Mouse (Mus musculus): ENCODE data around the gene Ncoa3. TPM values are rescaled to one million over a fixed set of nuclear protein-coding genes. Genes with fewer than 3 reads are reported as not detected.
A peak's percentile ranks its signal among the peaks of the same experiment; 100 is the strongest.

Ncoa3 gene
- polyA plus RNA-seq, 1 experiment from 2014 or later = 22.4 TPM

DNA sequence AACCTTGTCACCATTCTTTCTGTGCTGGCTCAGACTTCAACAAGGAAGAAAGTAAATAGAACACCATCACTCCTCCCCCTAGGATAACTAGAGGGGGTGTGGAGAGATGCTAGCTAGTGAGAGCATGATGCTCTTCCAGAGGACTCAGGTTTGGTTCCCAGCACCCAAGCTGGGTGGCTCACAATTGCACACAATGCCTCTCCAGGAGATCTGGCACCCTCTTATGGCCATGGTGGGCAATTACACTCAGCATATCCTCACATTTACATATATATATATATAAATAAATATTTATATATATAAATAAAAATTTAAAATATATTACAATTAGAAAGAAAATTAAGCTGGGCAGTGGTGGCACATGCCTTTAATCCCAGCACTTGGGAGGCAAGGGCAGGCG, 104.4 kb downstream of the Ncoa3 start:
- Histone ChIP-seq H3K4me3 (ENCODE audit: low read depth, low read length) (no peak overlapping the region), H3K9ac (ENCODE audit: low read length) (no peak overlapping the region), H3K27me3 (ENCODE audit: control insufficient read depth, insufficient read depth, low read length) (no peaks in the 10 kb centered on the region), H3K4me2 (ENCODE audit: low read depth) (no peak overlapping the region), H3K4me1 (ENCODE audit: control insufficient read depth, insufficient read depth, low read length) (peaks cover 2% of the 10 kb centered on the region; the same call in 1 of the 2 replicates), H3K27ac (ENCODE audit: low read depth, low read length) (no peak overlapping the region), H3K36me3 (ENCODE audit: control insufficient read depth, insufficient read depth, low read length) (peaks cover 31% of the 10 kb centered on the region), H3K9me3 (ENCODE audit: control insufficient read depth, low read length) (no peaks in the 10 kb centered on the region)
- ATAC-seq (ENCODE audit: insufficient read depth, low FRiP score, low TSS enrichment) (no peak), DNase-seq (ENCODE audit: low spot score) (no peak)
- WGBS = 95% methylated on average over 1 of the region's 1 CpGs

DNA sequence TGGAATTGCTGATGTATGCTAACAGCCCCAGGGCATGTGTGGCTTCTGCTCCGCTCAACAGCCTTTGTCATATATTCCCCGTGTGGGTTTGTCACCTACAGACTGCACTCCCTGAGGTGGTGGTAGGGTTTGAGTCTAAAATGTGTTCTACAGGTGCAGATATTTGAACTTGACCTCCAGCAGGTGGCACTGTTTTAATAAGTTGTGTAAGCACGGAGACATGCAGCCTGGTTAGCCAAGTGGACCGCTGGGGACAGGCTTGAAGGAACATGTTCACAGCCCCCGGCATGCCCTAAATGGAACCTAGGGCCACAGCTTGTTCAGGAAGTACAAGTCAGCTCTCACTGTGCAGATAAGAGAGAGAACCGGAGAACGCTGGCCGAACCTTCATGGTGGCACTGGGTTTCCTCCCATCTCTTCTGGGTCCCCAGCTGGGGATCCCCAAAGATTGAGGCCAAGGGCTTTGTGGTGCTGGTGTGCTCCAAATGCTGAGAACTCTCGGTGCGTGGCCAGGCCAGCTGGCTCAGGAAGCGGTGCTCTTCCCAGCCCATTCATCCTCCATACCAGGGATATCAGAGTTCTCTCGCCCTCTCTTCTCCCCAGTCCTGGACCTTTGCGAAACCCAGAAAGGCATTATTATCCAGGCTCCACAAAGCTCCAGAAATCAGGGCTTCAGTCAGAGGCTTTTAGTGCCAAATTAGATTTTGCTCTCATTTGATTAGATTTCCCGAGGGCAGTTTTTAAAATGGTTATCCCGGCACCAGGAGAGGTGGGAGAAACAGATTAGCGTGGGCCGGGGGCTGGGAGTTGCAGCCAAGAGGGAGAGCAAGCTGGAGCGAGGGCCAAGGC, 105.2 kb downstream of the Ncoa3 start:
- Histone ChIP-seq H3K4me2 (ENCODE audit: low read depth) (no peak overlapping the region), H3K9ac (ENCODE audit: low read length) (no peak overlapping the region), H3K27me3 (ENCODE audit: control insufficient read depth, insufficient read depth, low read length) (no peaks in the 10 kb centered on the region), H3K9me3 (ENCODE audit: control insufficient read depth, low read length) (no peaks in the 10 kb centered on the region), H3K36me3 (ENCODE audit: control insufficient read depth, insufficient read depth, low read length) (peaks cover 26% of the 10 kb centered on the region), H3K27ac (ENCODE audit: low read depth, low read length) (no peak overlapping the region), H3K4me3 (ENCODE audit: low read depth, low read length) (no peak overlapping the region), H3K4me1 (ENCODE audit: control insufficient read depth, insufficient read depth, low read length) (peaks cover 2% of the 10 kb centered on the region; the same call in 1 of the 2 replicates)
- 85% methylated on average over 18 of the region's 18 CpGs for WGBS
- DNase-seq (ENCODE audit: low spot score) (no peak), ATAC-seq (ENCODE audit: insufficient read depth, low FRiP score, low TSS enrichment) (no peak)

DNA sequence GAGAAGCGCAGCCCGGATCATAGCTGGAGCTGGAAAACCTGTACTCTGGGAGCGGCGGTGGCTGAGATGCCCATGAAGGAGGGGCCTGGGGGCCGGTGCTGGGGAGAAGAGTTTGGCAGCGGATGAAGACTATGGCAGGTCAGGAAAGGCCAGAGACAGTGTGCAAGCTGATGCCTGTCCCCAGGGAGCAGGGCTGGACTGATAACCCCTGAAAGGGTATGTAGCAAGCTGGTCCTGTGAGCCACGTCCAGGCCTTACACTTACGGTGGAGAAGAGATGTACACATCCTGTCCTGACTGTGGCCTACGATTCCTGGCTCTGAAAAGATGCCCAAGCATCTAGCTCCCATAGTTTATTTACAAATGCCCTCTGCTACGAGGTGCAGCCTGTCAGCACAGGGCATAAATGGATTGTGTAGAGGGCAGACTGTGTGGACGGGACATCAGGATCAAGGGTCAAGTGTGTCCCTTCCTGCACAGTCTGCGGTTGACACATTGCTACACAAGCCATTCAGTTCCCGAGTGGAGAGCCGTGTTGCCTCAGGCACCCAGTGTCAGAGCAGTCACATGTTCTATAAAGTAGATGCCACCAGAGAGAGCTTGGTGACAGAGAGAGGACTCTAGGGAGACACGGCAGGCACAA, 106.0 kb downstream of the Ncoa3 start:
- Histone ChIP-seq H3K4me3 (ENCODE audit: low read depth, low read length) (no peak overlapping the region), H3K27me3 (ENCODE audit: control insufficient read depth, insufficient read depth, low read length) (no peaks in the 10 kb centered on the region), H3K9ac (ENCODE audit: low read length) (no peak overlapping the region), H3K4me2 (ENCODE audit: low read depth) (no peak overlapping the region), H3K9me3 (ENCODE audit: control insufficient read depth, low read length) (no peaks in the 10 kb centered on the region), H3K36me3 (ENCODE audit: control insufficient read depth, insufficient read depth, low read length) (peaks cover 19% of the 10 kb centered on the region), H3K4me1 (ENCODE audit: control insufficient read depth, insufficient read depth, low read length) (peaks cover 2% of the 10 kb centered on the region; the same call in 1 of the 2 replicates), H3K27ac (ENCODE audit: low read depth, low read length) (no peak overlapping the region)
- ATAC-seq (ENCODE audit: insufficient read depth, low FRiP score, low TSS enrichment) (no peak), DNase-seq (ENCODE audit: low spot score) (no peak)
- WGBS = 86% methylated on average over 15 of the region's 15 CpGs

DNA sequence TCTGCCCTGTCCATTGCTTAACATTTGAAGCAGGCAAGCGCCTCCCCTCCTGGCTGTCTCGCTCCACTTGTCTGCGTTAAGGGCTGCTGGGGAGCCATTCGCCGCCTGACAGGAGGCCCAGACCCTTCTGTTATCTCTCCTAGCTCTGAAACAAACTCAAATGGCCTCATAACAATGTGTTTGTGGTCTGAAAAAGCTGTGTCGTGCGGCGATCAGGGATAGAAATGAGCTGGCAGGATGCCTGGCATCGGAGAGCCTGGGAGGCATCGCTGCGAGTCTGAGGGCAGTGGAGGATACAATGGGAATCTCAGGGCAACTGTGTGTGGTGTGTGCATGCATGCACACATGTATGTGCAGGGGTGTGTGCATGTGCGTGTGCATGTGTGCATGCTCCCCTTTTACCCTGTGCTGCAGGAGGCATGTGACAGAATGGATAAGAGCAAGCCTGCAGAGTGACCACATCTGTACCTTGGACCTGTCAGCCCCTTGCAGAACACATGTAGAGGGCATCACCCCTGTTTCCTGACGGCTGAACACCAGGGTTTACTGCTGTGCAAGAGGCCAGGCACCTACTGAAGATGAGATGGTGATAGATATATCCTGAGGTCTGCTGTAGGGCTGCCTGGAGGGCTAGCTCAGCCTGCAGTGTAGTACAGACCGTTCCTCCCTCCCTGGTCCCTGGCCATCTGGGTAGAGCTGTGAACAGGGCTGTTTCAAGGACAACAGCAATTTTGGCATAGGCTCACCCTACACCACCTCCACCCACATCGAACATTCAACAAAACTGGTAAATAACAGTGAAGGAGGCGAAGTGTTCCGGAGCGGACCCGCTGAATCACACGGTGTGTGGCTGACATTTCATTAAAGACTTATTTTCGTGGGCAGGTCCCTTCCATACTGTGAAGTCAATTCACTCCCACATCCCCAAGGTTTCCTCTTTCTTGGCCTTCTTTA, 108.2 kb downstream of the Ncoa3 start:
- Histone ChIP-seq H3K36me3 (ENCODE audit: control insufficient read depth, insufficient read depth, low read length) (peaks cover 8% of the 10 kb centered on the region), H3K9me3 (ENCODE audit: control insufficient read depth, low read length) (no peaks in the 10 kb centered on the region), H3K27me3 (ENCODE audit: control insufficient read depth, insufficient read depth, low read length) (no peaks in the 10 kb centered on the region), H3K4me1 (ENCODE audit: control insufficient read depth, insufficient read depth, low read length) (peaks cover 2% of the 10 kb centered on the region; the same call in 1 of the 2 replicates), H3K4me3 (ENCODE audit: low read depth, low read length) (no peak overlapping the region), H3K9ac (ENCODE audit: low read length) (no peak overlapping the region), H3K4me2 (ENCODE audit: low read depth) (no peak overlapping the region), H3K27ac (ENCODE audit: low read depth, low read length) (no peak overlapping the region)
- DNase-seq (ENCODE audit: low spot score) = no peak
- 91% methylated on average over 21 of the region's 21 CpGs for WGBS
- ATAC-seq (ENCODE audit: insufficient read depth, low FRiP score, low TSS enrichment) = no peak

DNA sequence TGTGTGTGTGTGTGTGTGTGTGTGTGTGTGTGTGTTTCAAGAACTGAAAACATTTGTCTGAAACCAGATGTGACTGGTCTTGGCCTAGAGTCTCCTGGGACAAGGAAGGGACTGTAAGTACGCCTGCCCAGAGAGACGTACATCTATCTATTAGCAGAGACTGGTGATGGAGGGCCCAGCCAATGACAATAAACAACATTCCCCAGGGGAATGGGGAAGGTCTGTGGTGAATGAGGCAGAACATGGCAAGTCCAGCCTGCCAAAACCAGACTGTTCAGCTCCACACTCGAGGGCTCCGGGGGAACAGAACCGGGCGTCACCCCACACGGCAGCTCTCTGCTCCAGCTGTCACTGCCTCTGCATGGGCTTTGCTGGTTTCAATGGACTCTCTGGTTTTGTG, 110.5 kb downstream of the Ncoa3 start:
- Histone ChIP-seq H3K4me2 (ENCODE audit: low read depth) (no peak overlapping the region), H3K36me3 (ENCODE audit: control insufficient read depth, insufficient read depth, low read length) (peaks cover 8% of the 10 kb centered on the region), H3K27me3 (ENCODE audit: control insufficient read depth, insufficient read depth, low read length) (no peaks in the 10 kb centered on the region), H3K27ac (ENCODE audit: low read depth, low read length) (no peak overlapping the region), H3K9me3 (ENCODE audit: control insufficient read depth, low read length) (no peaks in the 10 kb centered on the region), H3K9ac (ENCODE audit: low read length) (no peak overlapping the region), H3K4me3 (ENCODE audit: low read depth, low read length) (no peak overlapping the region), H3K4me1 (ENCODE audit: control insufficient read depth, insufficient read depth, low read length) (peaks cover 2% of the 10 kb centered on the region; the same call in 1 of the 2 replicates)
- ATAC-seq (ENCODE audit: insufficient read depth, low FRiP score, low TSS enrichment) (no peak), DNase-seq (ENCODE audit: low spot score) (peak; percentile 45)
- WGBS = 57% methylated on average over 7 of the region's 7 CpGs

DNA sequence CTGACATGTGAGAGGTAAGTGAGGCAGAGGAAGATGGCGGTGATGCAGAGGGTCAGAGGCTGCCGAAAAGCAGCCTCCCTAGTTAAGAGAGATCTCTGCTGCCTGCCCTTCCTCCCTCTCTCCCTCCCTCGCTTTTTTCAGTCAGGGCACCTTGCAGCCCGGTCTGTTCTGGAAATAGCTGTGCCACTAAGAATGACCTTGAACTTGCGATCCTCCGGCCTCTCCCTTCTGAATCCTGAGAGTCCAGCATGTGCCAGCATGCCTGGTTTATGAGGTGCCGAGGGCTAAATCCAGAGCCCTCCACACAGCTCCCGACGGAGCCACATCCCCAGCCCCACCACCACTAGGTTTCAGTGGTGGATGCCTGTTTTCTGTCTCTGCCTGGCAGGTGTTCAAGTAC, 113.5 kb downstream of the Ncoa3 start:
- Histone ChIP-seq H3K27me3 (ENCODE audit: control insufficient read depth, insufficient read depth, low read length) (no peaks in the 10 kb centered on the region), H3K9me3 (ENCODE audit: control insufficient read depth, low read length) (no peaks in the 10 kb centered on the region), H3K4me2 (ENCODE audit: low read depth) (no peak overlapping the region), H3K4me3 (ENCODE audit: low read depth, low read length) (no peak overlapping the region), H3K9ac (ENCODE audit: low read length) (no peak overlapping the region), H3K36me3 (ENCODE audit: control insufficient read depth, insufficient read depth, low read length) (peaks cover 5% of the 10 kb centered on the region; the same call in 1 of the 2 replicates), H3K4me1 (ENCODE audit: control insufficient read depth, insufficient read depth, low read length) (no peaks in the 10 kb centered on the region), H3K27ac (ENCODE audit: low read depth, low read length) (no peak overlapping the region)
- no peak for ATAC-seq (ENCODE audit: insufficient read depth, low FRiP score, low TSS enrichment)
- no peak for DNase-seq (ENCODE audit: low spot score)
- 85% methylated on average over 9 of the region's 9 CpGs for WGBS

DNA sequence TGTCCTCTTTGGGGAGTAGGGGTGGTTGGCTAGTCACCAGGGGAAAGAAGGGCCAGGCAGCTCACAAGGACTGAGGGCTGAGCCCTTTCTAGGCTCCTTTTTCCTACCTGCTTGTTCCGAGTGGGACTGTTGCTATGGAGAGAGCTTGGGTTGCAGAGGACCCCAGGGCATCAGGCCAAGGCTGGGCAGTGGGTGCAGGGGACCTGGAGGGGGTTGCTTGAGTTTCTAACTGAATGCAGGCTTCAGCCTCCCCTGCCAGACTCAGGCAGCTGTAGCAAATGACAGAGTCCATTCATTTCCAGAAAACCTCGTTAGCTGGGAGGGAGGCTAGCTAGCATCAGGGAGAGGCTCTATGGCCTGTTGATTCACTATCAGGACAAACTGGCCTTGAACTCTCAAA, 114.2 kb downstream of the Ncoa3 start:
- no peak for ATAC-seq (ENCODE audit: insufficient read depth, low FRiP score, low TSS enrichment)
- Histone ChIP-seq H3K4me1 (ENCODE audit: control insufficient read depth, insufficient read depth, low read length) (peaks cover under 1% of the 10 kb centered on the region), H3K27ac (ENCODE audit: low read depth, low read length) (no peak overlapping the region), H3K4me2 (ENCODE audit: low read depth) (no peak overlapping the region), H3K27me3 (ENCODE audit: control insufficient read depth, insufficient read depth, low read length) (no peaks in the 10 kb centered on the region), H3K36me3 (ENCODE audit: control insufficient read depth, insufficient read depth, low read length) (peaks cover 5% of the 10 kb centered on the region; the same call in 1 of the 2 replicates), H3K9me3 (ENCODE audit: control insufficient read depth, low read length) (no peaks in the 10 kb centered on the region), H3K4me3 (ENCODE audit: low read depth, low read length) (no peak overlapping the region), H3K9ac (ENCODE audit: low read length) (no peak overlapping the region)
- 76% methylated on average over 2 of the region's 2 CpGs for WGBS
- no peak for DNase-seq (ENCODE audit: low spot score)

DNA sequence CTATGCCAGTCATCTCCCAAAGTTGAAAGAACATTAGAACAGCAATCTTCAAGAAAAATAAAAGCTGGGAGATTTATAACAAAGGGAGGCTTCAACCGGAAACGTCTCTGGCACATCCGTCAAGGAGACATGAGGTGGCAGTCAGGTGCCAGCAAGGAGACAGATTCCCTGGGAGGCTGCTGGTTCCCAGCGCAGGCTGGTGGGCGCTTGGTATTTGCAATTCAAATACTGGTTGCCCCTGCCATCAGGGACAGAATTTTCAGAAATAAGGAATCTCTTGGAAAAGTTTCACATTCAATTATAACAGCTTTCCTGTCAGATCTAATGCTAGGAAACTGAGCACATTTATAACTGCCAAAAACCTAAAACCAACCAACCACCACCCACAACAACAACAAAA, 115.5 kb downstream of the Ncoa3 start:
- ATAC-seq (ENCODE audit: insufficient read depth, low FRiP score, low TSS enrichment) (no peak), DNase-seq (ENCODE audit: low spot score) (no peak)
- no peak overlapping the region for H3K4me2 ChIP-seq (ENCODE audit: low read depth)
- H3K27me3 ChIP-seq (ENCODE audit: control insufficient read depth, insufficient read depth, low read length) = no peaks in the 10 kb centered on the region
- H3K36me3 ChIP-seq (ENCODE audit: control insufficient read depth, insufficient read depth, low read length) = peaks cover 5% of the 10 kb centered on the region; the same call in 1 of the 2 replicates
- no peaks in the 10 kb centered on the region for H3K9me3 ChIP-seq (ENCODE audit: control insufficient read depth, low read length)
- no peak overlapping the region for H3K9ac ChIP-seq (ENCODE audit: low read length)
- H3K4me3 ChIP-seq (ENCODE audit: low read depth, low read length) = no peak overlapping the region
- WGBS = 73% methylated on average over 5 of the region's 5 CpGs
- H3K27ac ChIP-seq (ENCODE audit: low read depth, low read length) = no peak overlapping the region
- peaks cover 11% of the 10 kb centered on the region for H3K4me1 ChIP-seq (ENCODE audit: control insufficient read depth, insufficient read depth, low read length)

Data from neural tube, embryonic 11.5 days (tissue).